Mouse (Mus musculus): ENCODE results near the gene Crp.

Crp gene

DNA sequence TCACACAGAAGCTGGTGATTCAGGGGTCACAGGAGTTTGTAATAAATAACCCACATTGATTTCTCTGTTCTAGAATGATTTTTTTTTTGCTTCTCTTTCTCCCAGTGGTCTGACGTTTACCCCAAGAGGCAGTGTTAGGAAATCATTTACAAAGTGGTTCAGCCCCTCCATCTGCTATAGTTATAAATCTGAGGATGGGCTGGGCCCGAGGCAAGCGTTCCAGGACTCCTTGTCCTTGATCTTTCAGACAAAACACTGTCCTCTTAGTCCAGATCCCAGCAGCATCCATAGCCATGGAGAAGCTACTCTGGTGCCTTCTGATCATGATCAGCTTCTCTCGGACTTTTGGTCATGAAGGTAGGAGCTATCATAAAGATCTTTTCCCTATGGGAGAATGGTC is at the start of gene Crp:
Gene Crp, plus strand, starts transcription at position 212 of the 400 bp plus-strand sequence.
- DNase-seq = no peak

DNA sequence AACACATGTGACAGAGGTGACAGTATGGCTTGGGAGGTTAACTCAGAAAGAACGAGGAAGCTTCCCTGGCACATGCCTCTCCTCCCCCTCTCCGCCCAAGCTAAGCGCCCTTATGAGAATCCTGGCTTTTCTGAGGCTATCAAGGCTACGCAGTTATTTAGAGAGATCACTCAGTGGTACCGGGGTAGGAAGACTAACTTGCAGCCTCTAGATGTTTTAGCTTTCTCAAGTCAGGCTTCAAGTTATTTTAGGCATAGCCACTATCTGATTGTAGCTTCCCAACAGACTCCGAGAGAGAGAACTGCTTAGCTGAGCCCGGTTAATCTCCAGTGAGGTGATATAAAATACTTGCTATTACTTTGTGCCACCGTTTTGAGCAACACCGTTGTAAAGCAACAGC is 48.5 kb upstream of the Crp start:
- no peak for DNase-seq

DNA sequence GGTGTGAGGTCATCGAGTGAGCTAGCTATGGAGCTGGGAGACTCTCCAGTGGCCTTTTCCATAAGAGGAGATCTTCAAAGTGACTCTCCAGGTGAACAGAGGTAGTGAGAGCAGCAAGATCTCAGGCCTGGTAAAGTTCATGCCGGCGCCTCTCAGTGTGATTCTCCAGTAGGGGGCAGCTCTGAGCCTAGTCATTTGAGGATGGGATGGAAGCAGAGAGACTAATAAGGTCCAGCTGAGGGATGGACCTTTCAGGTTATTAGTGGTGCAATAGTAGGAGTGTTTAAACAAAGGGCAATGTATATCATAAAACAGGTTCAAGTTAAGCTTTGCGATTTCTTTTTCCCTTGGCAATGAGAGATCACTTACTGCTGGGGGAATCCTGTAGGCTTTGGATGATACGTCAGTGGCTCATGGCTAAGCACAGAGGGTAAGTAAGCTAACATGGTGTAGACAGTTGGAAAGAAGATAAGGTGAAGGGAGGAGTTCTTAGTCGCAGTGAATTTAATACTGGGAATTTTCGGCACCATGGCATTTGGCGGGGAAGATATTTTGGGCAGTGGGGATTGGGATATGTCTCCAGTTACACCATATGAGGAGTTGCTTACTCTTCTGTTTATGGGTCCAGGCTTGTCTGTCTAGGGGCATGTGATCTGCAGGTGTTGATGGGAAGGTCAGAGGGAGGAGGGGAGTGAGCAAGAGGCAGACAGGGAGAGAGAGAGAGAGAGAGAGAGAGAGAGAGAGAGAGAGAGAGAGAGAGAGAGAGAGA is 47.2 kb upstream of the Crp start:
- DNase-seq = no peak

DNA sequence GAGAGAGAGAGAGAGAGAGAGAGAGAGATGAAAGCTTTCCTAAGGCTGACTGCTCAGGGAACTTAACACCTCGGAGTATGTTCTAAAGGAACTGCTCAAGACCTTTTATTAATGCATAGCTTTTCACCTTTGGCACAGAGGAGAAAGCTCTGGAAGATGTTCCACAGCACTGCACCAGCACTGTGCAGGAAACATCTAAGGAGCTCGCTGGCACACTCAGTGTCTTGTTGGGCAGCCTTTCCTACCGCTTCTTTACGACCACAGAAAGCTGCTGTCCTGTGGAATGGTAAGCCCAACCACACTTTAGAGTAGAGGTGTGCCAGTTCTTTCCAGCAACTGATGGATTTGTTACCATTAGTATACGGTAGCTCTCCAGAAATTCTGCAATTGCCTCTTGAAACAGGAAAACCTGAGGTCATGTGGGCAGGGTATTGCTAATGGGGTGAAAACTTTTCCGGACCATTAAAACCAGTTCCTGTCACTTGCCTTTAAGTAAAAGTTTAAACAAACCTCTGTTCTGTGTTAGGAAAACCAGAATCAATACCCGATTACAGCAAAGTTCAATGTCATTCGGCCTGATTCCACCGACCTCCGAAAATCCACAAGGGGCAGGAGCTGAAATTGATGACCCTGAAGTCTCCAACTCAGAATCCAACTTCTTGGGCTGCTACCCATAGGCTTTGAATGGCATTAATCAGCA is 46.4 kb upstream of the Crp start:
- no peak for DNase-seq

DNA sequence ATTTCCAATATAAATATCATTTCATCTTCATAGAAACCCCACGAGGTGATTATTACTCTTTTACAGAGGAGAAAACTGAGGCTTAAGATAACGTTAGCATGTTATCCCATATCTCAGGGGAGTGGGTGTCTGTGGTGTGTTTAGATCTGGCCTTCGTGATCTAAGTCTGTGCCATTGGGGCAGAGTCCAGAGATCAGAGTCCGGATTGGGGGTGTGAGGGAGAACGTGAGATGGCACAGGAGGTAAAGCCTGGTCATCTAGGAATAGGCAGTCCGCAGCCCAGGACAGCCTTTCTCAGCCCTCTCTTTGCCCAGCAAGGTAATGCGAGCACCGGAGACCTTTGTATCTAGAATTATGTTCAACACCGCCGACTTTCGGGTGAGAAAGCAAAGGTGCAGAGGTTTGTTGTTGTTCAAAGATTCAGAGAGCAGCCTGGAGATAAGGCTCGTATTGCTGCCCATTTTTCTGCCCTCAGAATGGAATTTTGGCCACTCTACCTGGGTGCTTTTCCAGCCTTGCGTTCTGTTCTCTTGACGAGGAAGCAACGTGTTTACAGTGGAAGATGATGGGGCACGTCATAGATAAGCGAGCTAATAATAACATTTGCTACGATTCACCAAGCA is 45.7 kb upstream of the Crp start:
- DNase-seq = no peak

DNA sequence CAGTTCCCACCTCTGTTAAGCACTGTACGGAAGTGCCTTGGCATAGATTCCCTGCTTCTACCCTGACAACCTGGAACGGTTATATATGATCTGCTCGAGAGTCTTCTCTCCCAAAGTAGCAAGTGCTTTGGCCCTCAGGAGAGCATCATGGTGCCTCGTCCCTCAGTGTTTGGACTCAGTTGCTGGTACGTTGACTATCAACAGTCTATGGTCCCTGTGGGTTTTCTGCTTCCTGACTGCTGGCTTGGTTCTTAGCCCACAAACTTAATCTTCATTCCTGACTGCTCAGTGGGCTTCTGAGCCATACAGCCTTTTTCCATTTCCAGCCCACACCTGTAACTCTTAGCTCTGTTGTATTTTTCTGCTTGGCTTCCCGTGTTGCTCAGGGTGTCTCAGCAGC is 44.0 kb upstream of the Crp start:
- no peak for DNase-seq

DNA sequence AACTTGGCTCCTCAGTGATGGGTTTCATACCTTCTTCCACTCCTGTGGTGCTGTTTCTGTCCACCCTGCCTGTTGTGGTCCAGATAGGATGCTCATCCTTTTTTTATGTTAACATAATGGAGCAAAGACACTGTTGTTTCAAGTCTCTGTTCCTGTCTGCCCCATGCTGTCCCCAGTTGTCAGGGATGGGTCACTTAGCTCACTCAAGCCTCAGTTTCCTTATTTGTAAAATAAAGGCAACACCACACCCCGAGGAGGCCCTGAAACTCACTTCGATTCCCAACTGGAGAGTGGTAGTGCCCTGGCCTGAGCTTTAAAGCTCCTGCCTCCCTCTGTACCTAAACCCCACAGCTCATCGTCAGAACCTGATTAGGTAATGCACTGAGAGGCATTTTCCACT is 40.6 kb upstream of the Crp start:
- DNase-seq = no peak

DNA sequence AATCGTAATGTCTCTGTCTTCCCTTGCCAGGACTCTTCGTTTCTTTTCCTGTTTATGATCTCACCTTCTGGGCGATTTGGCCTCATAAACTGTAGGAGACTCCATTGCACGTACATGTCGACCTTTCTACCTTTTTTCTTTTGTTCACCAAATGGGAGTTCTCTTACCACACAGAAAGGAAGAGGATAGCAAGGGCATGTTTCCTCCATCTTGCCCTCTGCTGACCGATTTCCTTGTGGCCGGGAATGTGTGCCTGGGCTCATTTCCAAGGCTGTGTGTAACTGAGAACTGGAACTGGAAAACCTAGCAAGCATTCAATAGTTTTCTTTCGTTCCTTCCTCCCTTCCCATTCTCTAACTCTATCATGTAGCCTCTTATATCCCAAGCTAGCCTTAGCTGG is 38.2 kb upstream of the Crp start:
- DNase-seq = no peak

DNA sequence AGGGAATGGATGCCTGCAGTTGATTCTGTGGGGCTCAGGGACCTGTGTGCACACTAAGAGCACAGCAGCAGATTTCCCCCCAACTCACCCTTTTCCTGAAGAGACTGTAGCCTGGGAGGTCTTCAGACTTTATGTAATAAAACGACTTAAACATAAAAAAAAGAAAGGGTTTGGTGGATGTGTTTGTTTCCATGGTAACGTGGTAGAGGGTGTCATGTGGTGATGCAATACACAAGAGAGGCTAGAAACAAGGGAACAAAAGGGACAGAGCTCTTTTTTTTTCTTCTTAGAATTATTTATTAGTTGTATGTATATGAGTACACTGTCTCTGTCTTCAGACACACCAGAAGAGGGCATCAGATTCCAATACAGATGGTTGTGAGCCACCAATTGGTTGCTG is 32.4 kb upstream of the Crp start:
- no peak for DNase-seq

DNA sequence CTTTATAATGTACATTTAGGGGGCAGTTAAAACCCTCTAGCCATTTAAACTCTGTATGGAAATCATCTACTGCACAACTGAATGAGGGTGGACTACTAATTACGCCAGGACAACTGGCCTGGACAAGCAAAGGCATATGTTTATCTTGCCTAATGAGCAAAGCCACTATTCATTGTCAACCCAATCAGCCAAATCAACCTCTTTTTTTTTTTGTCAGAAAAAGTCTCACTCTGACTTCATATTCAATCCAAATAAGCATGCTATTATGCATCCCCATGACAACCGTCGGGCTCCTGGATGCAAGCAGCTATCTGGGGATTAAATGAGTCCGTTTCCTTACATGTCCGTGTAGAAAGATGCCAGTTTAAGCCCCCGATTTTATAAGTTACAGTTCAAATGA is 30.3 kb upstream of the Crp start:
- peak; percentile 22 for DNase-seq

DNA sequence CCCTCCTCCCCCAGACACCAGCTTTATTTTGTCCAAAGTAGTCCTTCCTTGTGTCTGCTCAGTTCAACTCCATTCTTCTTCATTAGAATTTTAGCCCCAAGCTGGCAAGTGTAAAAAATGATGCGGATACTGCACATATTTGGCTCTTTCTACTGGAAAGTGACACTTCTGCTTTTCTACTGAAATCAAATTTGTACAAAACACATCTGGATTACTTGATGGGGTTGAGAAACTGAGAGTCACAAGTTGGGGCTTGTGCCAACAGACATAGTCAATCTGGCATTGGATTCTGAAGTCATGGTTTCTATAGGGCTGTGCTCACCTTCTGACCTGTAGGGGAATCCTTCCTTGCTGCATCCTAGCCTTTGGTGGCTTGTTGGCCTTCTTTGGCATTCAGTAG is 27.1 kb upstream of the Crp start:
- DNase-seq = no peak

DNA sequence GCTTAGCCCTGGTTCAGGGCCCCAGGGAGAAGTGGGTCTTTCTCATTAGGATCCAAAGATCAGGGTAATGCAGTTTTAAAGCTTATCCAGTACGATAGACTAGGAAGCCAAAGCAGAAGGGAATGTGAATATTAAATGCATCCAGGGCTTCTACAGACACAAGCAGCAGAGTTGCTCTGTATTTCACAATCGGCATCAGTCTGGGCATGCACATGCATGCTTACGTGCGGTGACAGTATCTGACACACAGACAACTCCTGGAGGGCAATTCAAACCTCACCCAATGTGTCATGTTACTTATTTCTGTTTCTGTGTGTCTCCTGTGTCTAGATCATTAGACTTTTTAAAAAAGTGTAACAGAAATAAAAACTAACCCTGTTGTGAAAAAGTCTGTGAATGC is 17.1 kb upstream of the Crp start:
- DNase-seq = no peak

DNA sequence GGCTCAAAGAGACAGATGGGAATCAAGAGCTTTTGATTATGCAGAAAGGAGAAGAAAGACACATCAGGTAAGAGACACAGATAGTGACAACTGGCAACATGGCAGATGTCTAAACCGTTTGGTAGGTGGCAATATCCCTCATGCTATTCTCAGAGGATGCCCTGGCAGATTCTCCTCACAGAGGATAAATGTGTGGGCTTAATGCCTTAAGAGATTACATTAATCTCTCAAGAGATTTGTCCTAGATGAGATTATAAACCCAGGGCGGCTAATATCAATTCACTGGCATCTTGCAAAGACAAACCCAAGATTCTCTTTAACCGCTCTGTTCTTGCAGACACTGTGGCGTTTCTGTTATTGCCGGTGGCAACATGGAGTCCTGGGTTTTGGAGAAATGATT is 14.3 kb upstream of the Crp start:
- DNase-seq = no peak

DNA sequence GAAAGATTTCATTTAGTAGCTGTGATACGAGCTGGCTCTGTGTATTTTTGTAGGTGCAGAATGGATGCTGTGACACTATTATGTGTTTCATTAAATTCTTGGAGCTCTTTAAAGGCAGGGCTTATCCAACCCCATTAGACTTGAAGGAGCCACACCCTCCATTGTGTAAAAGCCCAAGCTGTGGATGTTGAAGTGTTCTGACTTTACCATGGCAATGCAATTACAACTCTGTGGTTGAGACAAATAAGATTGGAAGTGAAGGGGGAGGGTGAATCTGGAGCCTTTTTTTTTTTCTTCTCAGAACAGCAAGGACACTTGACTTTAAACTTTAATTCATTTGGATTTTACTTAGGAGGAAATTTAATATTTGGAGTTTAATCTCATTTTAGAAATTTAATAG is 13.9 kb upstream of the Crp start:
- DNase-seq = no peak

DNA sequence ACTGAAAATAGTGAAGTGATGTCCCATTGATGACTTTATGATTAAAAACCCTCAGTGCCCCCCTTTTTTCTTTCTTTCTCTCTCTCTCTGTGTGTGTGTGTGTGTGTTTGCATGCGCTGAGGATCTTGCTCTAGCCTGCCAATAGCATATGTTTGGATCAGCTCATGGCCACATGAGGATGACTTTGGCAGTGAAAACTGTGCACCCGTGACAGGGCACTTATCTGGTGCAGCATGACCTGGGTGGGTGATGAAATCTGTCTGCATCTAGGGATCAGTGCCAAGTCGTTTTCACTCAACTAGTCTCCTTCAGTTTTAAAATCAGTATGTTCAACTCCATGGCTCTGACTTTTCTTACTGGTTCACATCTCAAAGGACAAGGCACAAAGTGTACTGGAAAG is 12.7 kb upstream of the Crp start:
- no peak for DNase-seq

DNA sequence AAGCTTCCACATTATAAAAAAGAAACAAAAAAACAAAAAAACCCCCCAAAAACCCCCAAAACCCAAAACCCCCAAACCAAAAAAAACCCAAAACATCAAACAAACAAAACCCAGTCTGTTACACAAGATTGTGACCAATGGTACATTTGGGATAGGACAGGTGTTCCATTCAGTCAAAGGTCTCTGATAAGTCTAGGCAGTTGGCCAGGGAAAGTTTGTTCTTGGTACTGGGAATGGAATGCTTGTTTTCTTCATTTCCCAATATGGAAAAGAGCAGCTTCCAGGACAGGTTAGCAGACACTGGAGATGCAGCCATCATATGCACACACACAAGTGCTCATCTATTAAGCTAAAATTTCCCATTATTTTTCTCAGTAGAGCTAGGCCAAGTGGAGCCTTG is 433 bp upstream of the Crp start:
- DNase-seq = no peak

DNA sequence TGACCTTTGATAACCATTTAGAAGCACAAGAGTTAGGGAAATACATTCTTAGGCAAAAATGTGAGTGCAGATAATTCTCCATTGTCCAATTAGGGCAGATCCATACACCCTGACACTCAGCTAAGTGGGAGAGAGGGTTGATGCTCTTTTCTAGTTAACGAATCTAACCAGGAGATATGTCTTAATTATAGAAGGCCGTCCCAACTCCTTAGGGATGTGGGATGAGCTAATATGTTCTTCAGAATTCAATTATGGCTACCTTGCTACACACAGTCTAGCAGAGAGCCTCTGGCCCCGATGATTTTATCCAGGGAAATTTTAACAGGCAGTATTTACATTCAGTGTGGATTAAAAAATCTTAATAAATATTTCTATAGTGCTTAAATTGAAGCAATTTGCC is 3.0 kb downstream of the Crp start:
- no peak for DNase-seq

DNA sequence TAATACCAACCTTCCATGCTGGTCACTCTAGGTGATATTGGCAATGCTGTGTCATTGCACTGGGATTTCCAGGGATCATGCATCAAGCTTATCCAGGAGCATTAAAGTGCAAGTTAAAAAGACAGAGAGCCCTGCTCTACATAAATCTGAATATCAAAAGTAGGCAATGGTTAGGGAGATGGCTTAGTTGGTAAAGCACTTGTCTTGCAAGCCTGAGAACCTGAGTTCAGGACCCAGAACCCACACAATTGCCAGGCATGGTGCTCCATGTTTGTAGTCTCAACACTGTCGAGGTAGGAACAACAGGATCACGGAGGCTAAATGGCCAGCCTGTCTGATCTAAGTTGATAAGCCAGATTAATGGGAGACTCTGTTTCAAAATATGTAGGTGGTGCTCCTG is 3.5 kb downstream of the Crp start:
- DNase-seq = no peak

DNA sequence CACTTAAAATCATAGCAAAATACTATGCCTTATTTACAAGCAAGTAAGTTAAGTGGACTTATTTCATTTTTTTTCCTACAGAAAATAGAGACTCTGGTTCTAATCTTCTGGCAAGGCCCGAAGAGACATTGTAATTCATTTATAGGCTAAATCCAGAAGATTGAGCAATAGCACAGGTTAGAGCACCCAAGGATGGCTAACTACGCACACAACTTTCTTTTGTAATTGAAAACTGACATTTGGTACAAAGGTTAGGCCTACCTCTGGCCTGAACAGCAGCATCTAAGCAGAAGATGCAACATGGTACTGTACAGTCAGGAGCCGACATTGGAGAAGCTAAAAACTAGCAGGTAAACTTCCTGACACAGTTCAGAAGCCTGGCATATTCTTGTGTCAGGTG is 4.0 kb downstream of the Crp start:
- DNase-seq = no peak

DNA sequence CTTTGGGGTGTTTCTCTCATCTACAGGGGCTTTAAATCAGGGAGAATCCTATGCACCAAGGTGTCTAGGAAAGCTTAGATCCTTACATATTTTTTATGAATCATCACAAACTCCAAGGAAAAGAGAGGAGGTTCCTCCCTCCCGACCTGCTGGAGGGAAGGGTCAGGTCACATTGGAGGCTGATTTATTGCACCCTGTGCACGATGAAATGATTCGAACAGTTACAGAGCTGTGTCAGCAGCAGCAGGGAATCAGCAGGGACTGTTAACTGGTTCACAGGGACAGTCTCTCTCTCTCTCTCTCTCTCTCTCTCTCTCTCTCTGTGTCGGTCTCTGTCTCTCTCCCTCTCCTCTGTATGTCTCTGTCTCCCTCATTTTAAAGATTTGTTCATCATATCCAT is 6.9 kb downstream of the Crp start:
- DNase-seq = no peak

DNA sequence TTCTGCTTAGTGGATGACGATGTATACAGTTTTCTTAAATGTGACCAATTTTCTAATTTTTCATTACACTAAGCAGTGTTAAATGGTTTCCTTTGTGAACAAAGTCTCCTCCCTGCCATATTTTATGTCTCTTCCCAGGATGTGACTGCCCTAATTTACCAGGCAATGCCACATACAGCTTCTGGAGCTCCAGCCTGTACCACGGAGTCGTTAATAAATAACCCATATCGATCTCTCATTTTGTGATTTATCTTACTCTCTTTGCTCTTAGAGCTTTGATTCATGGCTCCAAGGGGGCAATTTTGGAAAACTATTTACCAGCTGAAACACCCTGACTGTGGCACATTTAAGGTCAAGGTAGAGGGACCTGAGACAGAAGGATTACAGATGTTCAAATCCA is 8.4 kb downstream of the Crp start:
- DNase-seq = no peak

DNA sequence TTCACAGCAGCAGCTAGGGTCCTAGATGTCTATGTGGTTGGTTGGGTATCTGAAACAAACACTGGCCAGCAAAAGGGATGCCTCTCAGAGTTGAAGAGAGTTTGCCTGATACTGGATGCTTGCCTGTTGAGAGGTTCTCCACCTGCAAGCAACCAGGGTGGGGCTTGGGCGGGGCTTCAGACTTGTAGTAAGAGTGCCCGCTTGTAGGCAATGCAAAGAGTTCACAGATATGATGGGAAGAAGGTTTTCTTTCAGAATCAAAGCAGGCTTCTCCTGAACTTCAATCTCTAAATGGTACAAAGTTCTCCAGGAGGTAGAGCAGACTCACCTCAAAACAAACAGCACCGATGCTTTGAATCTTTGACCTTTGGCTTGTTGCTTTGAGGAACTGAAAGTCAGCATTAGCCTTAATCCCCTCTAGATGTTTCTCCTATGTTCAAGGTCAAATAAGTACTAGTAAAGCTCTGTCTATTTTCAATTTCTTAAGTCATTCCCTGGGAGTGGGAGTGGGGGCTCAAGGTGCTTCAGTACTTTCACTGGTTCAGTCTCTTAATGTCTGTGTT is 12.0 kb downstream of the Crp start:
- no peak for DNase-seq

DNA sequence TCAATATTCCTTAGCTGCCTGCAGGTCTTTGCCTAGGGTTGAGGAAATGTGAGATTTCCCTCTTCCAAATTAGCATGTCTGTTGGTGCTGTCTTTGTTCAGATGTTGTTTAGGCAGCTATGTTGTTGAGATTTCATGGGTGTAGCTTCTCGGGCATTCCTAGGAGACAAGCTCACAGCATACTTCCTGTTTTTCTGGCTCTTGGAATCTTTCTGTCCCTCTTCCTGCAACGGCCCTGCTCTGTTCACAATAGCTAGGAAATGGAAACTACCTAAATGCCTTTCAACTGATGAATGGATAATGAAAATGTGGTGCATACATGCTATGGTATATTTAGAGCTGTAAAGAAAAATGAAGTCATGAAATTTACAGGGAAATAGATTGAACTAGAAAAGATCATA is 13.5 kb downstream of the Crp start:
- DNase-seq = no peak

DNA sequence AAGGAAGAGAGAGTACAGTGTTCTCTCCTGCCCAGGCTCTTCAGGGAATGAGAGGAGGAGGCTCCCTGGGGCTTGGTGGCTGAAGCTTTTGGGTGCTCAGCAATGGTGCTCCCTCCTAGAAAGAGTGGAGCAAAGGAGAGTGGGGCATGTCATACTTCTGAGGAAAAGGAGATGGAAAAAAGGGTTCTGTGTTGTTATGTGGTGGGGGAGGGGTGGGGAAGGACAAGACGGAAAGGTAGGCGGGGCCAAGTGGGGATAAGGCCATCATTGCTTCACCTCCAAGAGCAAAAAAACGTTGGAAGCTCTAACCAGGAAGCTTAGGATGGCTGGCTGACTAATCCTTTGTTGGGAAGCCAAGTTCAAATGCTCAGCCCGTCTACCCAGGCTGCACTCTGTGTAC is 14.1 kb downstream of the Crp start:
- DNase-seq = no peak
